Mouse (Mus musculus): Measurements from ENCODE around the gene Rnf217.

GRCm38 (mm10) chr10:31551362-31551761, 57.6 kb downstream of the Rnf217 start:
- TF ChIP-seq CTCF (IDR thresholded peaks at IDR 0.05), result no peak
- TF ChIP-seq EP300 (IDR thresholded peaks at IDR 0.05; ENCODE audit: insufficient read depth, low read depth, low read length), result no peak

Measured in heart, adult 2 months (tissue).